Mouse (Mus musculus) heart, postnatal 10 days (tissue): Measurements from ENCODE around the gene Pla2g2c. TPM values are rescaled to one million over a fixed set of nuclear protein-coding genes. Genes with fewer than 3 reads are reported as not detected.

Experiments used
- DNase-seq, 2 experiments: peaks; one replicate each; pipeline ENCODE4 v3.0.0; 2021
- intact Hi-C: fragments of 180-260 bp; cut with DNase I; formaldehyde crosslinking; loops from one replicate; pipeline ENCODE4 v1.15.1; 2025
- total RNA-seq, 2 experiments: library from RNA; stranded (reverse); gene quantifications; 2 replicates each; pipeline ENCODE4 v1.2.3; 2021

The Pla2g2c gene
- total RNA-seq, 2 experiments from 2014 or later, result not detected

GRCm38 (mm10) chr4:138793276-138793675 is 68.7 kb downstream of the Pla2g2c start:
- peak; percentile 31 to 51 for DNase-seq
- intact Hi-C loops, result loop anchor here (2.0 to 5.0 kb wide), 3 partner anchors 44 to 84 kb away; no protein-coding TSS in a partner anchor

- intact Hi-C loops, result loop anchor here (5.0 kb wide), 1 partner anchor 58 kb away; no protein-coding TSS in a partner anchor
- no peak for DNase-seq
Measured at GRCm38 (mm10) chr4:138794344-138794743, 69.8 kb downstream of the Pla2g2c start.

Other genes with a start within 250 kb of the Pla2g2c start
- under 1 TPM in 1 of 2 experiments, not detected in 1; 0.07 TPM for gene Vwa5b1, start 88.9 kb upstream of the Pla2g2c start, total RNA-seq
- gene Ubxn10, start 12.4 kb downstream of the Pla2g2c start, total RNA-seq, result 1 to 10 TPM; 1.7 to 2.8 TPM
- under 1 TPM; 0.10 to 0.12 TPM for gene Pla2g2f, start 32.8 kb downstream of the Pla2g2c start, total RNA-seq
- not detected for gene Pla2g2d, start 50.9 kb downstream of the Pla2g2c start, total RNA-seq
- gene Pla2g5, start 138.7 kb downstream of the Pla2g2c start, total RNA-seq, result 10 to 100 TPM; 17.5 to 23.3 TPM
- not detected for gene Gm13030, start 149.2 kb downstream of the Pla2g2c start, total RNA-seq
- gene Pla2g2e, start 153.2 kb downstream of the Pla2g2c start, total RNA-seq, result 1 to 10 TPM in 1 of 2 experiments, under 1 TPM in 1; 0.84 to 3.1 TPM
- gene Otud3, start 189.2 kb downstream of the Pla2g2c start, total RNA-seq, result 1 to 10 TPM; 8.7 to 9.2 TPM
- not detected for gene Rnf186, start 242.3 kb downstream of the Pla2g2c start, total RNA-seq
- 10 to 100 TPM; 12.7 to 13.9 TPM for gene Tmco4, start 248.1 kb downstream of the Pla2g2c start, total RNA-seq